Mouse (Mus musculus) kidney, postnatal 14 days (tissue): ENCODE measurements at regions not wholly inside any gene's neighbourhood (a gene's known extent, or its start where the extent isn't known, plus 50 kb on each side); places are given as distances from the start of the nearest gene placed in this dataset.

ENCODE experiments used
- DNase-seq: peaks from one replicate; pipeline ENCODE4 v3.0.0; 2022; ENCODE audit warnings: mixed read lengths

GRCm38 (mm10) chr4:142956832-142957429 lies 255.9 kb downstream of the Prdm2 start:
- DNase-seq, result no peak

- DNase-seq, result no peak
Measured at GRCm38 (mm10) chr4:142956376-142956775, 256.4 kb downstream of the Prdm2 start.

- DNase-seq, result no peak
Measured at GRCm38 (mm10) chr4:142953724-142954123, 259.1 kb downstream of the Prdm2 start.

GRCm38 (mm10) chr4:142952879-142953278 lies 259.9 kb downstream of the Prdm2 start:
- no peak for DNase-seq

DNA sequence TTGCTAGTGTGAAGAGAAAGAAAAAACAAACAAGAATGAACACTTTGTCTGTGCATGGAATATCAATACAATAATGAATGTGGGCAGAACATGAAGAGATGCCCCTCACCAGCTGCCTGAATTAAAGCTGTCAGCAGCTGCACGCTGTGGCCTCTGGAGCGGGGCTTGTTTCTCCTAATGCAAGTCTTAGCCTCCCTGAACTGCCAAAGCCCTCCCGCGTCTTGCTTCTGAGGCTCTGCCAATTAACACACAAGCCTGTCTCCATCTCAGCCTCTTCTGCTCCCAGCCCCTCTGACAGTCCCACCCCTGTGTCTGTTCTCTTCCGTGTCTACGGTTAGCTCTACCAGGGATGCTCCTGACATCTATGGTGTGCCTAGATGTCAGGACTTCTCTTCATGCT lies 265.1 kb downstream of the Prdm2 start:
- no peak for DNase-seq

DNA sequence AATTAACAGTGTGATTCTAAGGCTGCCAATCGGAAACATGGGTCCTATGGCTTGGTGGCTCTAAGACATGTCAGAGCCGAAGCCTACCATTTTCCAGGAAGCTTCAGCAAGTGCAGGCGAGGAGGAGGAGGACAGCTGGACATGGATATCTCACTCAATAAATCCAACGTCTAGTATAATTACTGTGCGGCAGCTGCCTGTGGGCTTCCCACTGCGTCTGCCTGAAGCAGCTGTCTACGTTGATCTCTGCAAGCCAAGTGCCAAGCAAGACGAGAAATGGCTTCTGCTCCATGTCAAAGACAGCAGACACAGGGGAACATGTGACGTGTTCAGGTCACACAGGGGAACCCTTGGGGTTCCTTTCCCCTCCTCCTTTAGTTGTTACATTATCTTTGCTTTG lies 279.2 kb downstream of the Prdm2 start:
- no peak for DNase-seq

DNA sequence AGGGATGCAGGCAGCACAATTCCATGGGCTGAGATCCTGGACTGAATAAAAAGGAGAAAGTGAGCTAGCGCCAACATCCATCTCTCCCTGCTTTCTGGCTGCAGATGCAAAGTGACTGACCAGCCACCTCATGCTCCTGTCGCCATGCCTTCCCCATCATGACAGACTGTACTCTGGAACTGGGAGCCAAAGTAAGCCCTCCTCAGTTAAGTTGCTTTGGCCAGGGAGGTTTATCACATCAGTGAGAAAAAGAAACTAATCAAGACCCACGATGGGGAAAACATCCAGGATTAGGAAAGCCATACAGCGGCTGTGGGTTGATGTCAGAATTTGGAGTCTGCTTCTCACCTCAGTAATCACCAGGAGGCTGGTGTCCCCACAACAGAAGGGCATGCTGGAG lies 283.6 kb downstream of the Prdm2 start:
- DNase-seq, result no peak

DNA sequence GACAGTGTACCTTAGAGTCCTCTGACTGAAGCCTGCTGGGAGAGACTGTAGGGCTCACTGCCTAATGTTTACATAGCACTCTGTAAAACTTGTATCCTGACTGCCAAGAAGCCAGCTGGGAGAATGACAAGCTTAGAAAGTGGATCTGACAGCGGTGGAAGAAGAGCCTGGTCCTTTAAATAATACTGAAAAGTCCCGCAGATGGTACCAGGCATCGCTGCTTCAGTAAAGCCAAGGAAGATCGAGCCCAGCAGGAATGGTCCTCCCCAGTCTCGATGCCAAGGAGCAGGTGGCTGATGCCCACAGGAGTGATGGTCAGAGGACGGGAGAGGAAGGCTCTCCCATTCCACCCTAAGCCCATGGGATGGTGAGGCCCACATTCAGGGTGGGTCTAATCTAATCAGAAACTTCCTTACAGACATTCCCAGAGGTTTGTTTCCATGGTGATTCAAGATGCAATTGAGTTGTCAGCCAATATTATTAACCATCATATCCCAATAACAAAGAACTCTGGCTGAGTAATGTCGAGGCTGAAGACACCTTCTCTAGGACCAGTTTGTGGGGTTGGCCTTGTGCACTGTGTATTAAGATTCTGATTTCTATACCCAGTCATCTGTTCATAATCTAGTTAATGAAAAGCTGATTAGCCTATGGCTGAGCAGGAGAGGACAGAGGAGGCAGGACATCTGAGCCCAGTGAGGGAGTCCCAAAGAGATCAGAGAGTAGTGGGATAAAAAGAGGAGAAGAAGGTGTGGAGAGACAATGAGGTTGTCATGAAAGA lies 285.3 kb downstream of the Prdm2 start:
- no peak for DNase-seq

- no peak for DNase-seq
Measured at GRCm38 (mm10) chr4:142925111-142925510, 287.7 kb downstream of the Prdm2 start.

DNA sequence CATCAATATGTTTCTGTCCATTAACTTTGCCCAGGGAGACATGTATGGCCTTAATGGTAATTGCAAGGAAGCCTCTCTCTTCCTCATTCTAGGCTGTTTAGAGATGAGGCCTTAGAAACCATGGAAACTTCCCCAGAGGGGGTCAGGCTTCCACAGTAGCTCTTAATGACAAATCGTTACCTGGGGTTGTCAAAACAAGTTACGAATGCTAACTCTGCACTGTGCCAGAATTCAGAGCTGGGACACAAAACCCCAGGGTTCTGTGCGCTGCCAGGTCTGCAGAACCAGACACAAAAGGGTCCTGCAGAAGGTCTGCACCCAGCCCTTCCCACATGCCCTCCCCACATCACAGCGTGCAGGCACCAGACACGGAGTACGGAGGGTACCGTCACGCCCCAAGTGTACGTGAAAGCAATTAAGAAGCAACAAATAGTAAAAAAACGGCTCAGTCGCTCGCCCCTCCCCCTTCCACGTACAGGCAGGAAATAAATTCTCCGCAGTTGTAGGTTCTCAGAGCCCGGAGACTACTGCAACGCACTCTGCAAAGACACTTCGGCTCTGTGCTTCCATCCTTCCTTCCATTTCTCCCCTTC lies 303.3 kb downstream of the Prdm2 start:
- no peak for DNase-seq

DNA sequence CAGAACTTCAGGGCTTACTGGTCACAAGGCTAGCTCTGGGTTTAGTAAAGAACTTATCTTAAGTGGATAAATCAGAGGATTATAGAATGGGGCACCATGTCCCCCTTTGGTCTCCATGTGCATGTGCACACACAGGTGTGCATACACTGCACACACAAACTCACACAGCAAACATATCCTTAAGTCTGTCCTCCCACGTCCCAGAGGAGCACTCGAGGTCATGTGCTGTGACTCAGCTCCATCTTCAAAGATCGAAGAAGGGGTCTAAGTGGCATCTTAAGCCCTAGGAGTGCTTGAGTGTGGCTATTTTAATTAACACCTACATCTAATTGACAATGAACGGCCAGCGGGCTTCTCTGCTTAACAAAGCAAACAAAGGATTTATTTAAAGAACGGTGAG lies 304.0 kb downstream of the Prdm2 start:
- DNase-seq, result no peak

DNA sequence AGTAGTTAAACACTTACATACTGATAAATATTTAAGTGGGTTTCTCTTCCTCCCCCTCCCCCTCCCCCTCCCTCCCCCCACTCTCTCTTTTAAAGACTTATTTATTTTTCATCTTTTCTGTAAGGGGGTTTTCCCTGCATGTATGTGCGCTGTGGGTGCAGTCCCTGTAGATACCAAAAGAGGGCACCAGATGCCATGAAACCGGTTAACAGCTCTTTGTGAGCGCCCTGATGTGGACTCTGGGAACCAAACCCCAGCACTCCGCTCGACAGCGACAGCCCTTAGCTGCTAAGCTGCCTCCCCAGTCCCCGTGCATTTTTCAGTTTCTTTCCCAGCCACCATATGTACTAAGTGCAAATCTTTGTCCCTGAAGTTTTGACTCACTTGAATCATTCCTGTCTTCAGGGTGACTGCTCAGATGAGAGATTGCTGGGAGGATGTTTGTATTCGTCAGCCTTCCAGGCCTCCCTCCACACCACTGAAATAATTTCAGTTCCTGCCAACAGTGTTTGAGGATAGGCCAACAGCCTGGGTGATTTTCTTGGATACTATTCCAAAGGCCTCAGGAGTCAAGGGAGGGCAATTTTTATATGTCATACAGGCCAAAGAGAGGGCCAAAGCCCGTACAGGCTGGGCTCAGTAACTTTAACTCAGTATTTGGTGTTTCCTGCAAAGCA lies 309.3 kb downstream of the Prdm2 start:
- DNase-seq, result peak; percentile 8

DNA sequence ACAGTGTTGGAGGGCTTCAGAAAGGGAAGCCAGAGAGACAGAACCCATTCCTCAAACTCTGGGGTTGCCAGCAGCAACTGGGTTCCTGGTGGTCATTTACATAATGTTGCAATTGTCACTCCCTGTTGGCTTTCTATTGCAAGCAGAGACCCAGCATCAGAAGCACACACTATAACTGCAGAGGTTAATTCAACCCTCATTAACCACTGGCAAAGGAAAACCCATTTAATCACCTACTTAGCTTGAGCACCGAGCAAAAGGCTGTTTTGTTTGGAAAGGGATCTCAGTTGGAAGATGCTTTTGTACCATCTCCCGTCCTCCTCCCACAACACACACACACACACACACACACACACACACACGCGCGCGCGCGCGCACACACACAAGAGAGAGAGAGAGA lies 312.0 kb downstream of the Prdm2 start:
- no peak for DNase-seq

DNA sequence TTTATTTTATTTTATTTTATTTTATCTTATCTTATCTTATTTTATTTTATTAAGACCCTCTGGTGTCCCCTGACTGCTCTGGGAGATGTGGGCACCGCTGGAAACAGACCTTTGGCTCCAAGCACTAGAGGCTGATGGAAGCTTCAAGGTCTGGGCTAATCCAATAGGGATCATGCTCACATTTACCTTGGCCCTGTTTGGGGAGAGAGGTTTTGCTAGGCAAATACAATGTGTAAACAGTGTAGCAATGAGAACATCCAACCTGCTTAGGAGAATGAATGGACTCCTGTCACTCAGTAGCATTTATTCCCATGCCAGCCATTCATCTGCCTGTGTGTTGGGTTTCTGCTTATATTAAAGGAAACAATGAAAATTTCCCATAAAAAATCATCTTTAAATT lies 313.8 kb downstream of the Prdm2 start:
- DNase-seq, result no peak

GRCm38 (mm10) chr4:142890711-142891110 lies 322.1 kb downstream of the Prdm2 start:
- no peak for DNase-seq

GRCm38 (mm10) chr4:142888891-142889290 lies 323.9 kb downstream of the Prdm2 start:
- DNase-seq, result no peak

DNA sequence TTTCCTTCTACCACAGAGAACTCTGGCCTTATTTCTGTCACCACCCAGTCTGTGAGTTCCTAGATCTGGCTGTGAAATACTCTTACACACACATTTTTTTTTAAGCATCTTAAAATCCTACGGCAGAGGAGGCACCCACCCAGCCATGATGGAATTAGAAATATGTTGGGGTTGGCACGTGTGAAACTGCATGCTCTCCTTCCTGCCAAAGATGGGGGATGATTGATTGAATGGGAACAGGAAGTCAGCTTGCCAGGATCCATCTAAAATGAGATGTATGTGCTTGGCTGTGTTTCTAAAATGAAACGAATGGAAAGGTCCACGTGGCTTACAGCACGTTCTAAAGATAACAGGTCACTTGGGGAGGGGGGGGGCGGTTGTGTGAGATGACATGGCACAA lies 324.9 kb downstream of the Prdm2 start:
- no peak for DNase-seq

- DNase-seq, result peak; percentile 67
Measured at GRCm38 (mm10) chr4:142880323-142880759, 332.5 kb downstream of the Prdm2 start.

DNA sequence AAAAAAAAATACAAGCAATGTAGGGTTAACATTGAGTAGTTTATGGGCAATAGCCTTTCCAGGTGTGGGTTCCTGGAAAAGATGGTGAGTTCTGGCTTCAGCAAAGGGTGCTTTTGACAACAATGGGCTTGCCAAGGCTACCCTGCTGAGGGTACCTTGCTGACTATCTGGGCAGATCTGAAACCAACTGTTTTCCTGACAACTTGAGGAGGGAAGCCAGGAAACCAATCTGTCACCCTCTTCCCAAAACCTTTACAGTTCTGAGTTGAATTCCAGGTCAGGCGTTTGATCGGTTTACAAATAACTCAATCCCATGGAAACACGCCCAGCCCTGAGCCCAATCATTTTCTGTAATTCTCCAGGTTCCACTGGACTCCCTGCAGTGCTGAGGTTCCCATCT lies 336.6 kb downstream of the Prdm2 start:
- DNase-seq, result no peak

DNA sequence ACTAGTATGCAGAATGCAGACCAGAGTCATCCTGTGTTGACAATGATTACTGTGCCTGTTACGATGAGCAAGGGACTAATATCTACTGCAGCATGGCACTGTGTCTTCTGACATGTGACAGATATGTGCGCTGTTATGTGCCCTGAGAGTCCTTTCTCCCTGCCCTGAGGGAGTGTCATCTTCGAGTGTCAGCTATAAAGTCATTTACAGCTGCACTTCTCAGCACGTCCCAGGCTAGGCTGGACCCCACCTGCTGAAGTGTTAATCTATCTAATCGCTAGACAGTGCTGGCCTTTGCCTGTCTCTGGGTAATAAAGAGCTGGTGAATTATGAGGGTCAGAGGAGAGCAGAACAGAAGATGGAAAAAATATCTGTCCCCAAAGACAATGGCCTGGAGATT lies 337.7 kb downstream of the Prdm2 start:
- no peak for DNase-seq

DNA sequence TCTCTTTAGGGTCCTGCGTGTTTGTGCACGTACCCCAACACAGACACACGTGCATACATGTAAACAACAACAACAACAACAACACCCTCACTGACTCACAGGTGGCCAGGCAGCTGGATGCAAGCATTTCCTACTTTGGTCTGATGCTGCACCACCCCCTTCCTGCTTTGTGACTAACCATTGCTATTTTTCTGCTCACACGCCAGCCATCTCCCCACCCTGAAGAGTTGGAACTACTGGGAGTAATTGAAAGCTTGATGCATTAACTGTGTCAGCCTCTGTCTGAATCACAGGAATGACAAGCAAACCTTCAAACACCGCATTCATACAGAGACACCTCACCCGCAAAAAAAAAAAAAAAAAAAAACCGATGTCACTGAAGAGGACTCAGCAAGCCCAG lies 346.5 kb downstream of the Prdm2 start:
- DNase-seq, result no peak

GRCm38 (mm10) chr4:142865593-142865992 lies 347.2 kb downstream of the Prdm2 start:
- no peak for DNase-seq

DNA sequence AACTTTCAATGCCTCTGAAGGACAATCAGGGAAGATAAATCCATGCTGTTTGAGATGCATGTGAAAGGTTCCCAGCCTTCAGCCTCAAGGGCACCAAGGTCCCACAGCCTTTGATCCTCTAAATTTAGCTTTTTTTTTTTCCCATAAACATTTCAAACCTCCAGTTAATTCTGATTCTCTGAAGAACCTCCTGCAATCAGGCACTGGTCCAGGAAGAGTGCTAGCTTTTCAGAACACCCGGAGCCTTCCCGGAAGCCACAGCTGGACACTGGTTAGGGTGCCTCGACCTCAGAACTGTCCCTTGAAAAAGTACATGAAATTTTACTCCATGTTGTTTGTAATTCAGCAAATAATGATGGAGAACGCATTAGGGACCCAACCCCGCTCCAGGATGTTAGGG lies 348.9 kb downstream of the Prdm2 start:
- DNase-seq, result peak; percentile 43

DNA sequence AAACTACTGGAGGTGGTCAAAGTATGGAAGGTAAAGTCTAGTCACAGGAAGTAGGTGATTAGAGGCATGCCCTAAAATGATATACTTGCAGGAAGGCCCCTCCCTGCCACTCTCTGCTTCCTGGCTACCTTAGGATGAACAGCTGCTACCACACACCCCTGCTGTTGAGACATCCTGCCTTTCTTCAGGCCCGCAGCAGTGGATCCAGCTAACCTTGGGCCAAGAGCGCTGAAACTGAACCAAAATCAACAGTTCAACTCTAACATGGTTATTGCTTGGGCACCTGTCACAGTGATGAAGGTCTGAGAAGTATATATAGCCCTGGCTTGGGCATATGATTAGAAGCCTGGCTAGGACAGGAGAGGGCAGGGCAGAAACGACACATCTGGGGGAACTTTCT lies 352.4 kb downstream of the Prdm2 start:
- no peak for DNase-seq
